Mouse (Mus musculus): ENCODE results near the gene Smim20. TPM values are rescaled to one million over a fixed set of nuclear protein-coding genes. Genes with fewer than 3 reads are reported as not detected.

Smim20 gene
- total and polyA plus RNA-seq, 2 experiments: 36.3 to 42.4 TPM

GRCm38 (mm10) chr5:53243933-53244332, 22.9 kb upstream of the Smim20 start:
- H3K79me2 ChIP-seq (ENCODE audit: control insufficient read depth, insufficient read depth, low read length): no peaks in the 10 kb centered on the region
- H3K9ac ChIP-seq (ENCODE audit: low read depth, low read length): no peak overlapping the region
- H3K27ac ChIP-seq (replicated peaks; ENCODE audit: insufficient read depth, low read depth, low read length): no peak overlapping the region
- DNase-seq (ENCODE audit: extremely low read depth, low read depth, low spot score): no peak
- no peaks in the 10 kb centered on the region for H3K27me3 ChIP-seq (ENCODE audit: control insufficient read depth, insufficient read depth, low read length)
- H3K36me3 ChIP-seq (ENCODE audit: control insufficient read depth, insufficient read depth, low read length): no peaks in the 10 kb centered on the region
- no peak for TF ChIP-seq POLR2A (IDR thresholded peaks at IDR 0.05; ENCODE audit: extremely low read depth, insufficient read depth, low read length)
- no peak for TF ChIP-seq CTCF (IDR thresholded peaks at IDR 0.05; ENCODE audit: low read depth, low read length)
- H3K4me1 ChIP-seq (ENCODE audit: control insufficient read depth, insufficient read depth, low read length): no peaks in the 10 kb centered on the region; the same call in 1 of the 2 replicates
- 70% methylated on average over 10 of the region's 10 CpGs for WGBS
- no peak overlapping the region for H3K4me3 ChIP-seq (ENCODE audit: insufficient read depth, low read depth, low read length)

GRCm38 (mm10) chr5:53248499-53248898, 18.4 kb upstream of the Smim20 start:
- Histone ChIP-seq H3K27ac (replicated peaks; ENCODE audit: insufficient read depth, low read depth, low read length) (no peak overlapping the region), H3K4me1 (ENCODE audit: control insufficient read depth, insufficient read depth, low read length) (peaks cover under 1% of the 10 kb centered on the region; the same call in 1 of the 2 replicates), H3K36me3 (ENCODE audit: control insufficient read depth, insufficient read depth, low read length) (no peaks in the 10 kb centered on the region), H3K4me3 (ENCODE audit: insufficient read depth, low read depth, low read length) (no peak overlapping the region), H3K9ac (ENCODE audit: low read depth, low read length) (no peak overlapping the region), H3K27me3 (ENCODE audit: control insufficient read depth, insufficient read depth, low read length) (no peaks in the 10 kb centered on the region), H3K79me2 (ENCODE audit: control insufficient read depth, insufficient read depth, low read length) (no peaks in the 10 kb centered on the region)
- no peak for DNase-seq (ENCODE audit: extremely low read depth, low read depth, low spot score)
- 80% methylated on average over 11 of the region's 11 CpGs for WGBS
- TF ChIP-seq POLR2A (IDR thresholded peaks at IDR 0.05; ENCODE audit: extremely low read depth, insufficient read depth, low read length): no peak
- no peak for TF ChIP-seq CTCF (IDR thresholded peaks at IDR 0.05; ENCODE audit: low read depth, low read length)

GRCm38 (mm10) chr5:53249431-53250061, 17.3 kb upstream of the Smim20 start:
- Histone ChIP-seq H3K27ac (replicated peaks; ENCODE audit: insufficient read depth, low read depth, low read length) (no peak overlapping the region), H3K9ac (ENCODE audit: low read depth, low read length) (no peak overlapping the region), H3K4me3 (ENCODE audit: insufficient read depth, low read depth, low read length) (no peak overlapping the region), H3K36me3 (ENCODE audit: control insufficient read depth, insufficient read depth, low read length) (no peaks in the 10 kb centered on the region), H3K4me1 (ENCODE audit: control insufficient read depth, insufficient read depth, low read length) (peaks cover 6% of the 10 kb centered on the region; the same call in 1 of the 2 replicates), H3K27me3 (ENCODE audit: control insufficient read depth, insufficient read depth, low read length) (no peaks in the 10 kb centered on the region), H3K79me2 (ENCODE audit: control insufficient read depth, insufficient read depth, low read length) (no peaks in the 10 kb centered on the region)
- WGBS: 90% methylated on average over 4 of the region's 4 CpGs
- no peak for TF ChIP-seq CTCF (IDR thresholded peaks at IDR 0.05; ENCODE audit: low read depth, low read length)
- no peak for TF ChIP-seq POLR2A (IDR thresholded peaks at IDR 0.05; ENCODE audit: extremely low read depth, insufficient read depth, low read length)
- no peak for DNase-seq (ENCODE audit: extremely low read depth, low read depth, low spot score)

GRCm38 (mm10) chr5:53254154-53254553, 12.7 kb upstream of the Smim20 start:
- TF ChIP-seq POLR2A (IDR thresholded peaks at IDR 0.05; ENCODE audit: extremely low read depth, insufficient read depth, low read length) (no peak), CTCF (IDR thresholded peaks at IDR 0.05; ENCODE audit: low read depth, low read length) (no peak)
- Histone ChIP-seq H3K27ac (replicated peaks; ENCODE audit: insufficient read depth, low read depth, low read length) (peak overlapping the region; percentile 82), H3K4me3 (ENCODE audit: insufficient read depth, low read depth, low read length) (no peak overlapping the region), H3K36me3 (ENCODE audit: control insufficient read depth, insufficient read depth, low read length) (no peaks in the 10 kb centered on the region), H3K4me1 (ENCODE audit: control insufficient read depth, insufficient read depth, low read length) (peaks cover 11% of the 10 kb centered on the region), H3K27me3 (ENCODE audit: control insufficient read depth, insufficient read depth, low read length) (no peaks in the 10 kb centered on the region), H3K79me2 (ENCODE audit: control insufficient read depth, insufficient read depth, low read length) (no peaks in the 10 kb centered on the region), H3K9ac (ENCODE audit: low read depth, low read length) (peak overlapping the region; percentile 26; the same call in 1 of the 2 replicates)
- peak; percentile 93 for DNase-seq (ENCODE audit: extremely low read depth, low read depth, low spot score)
- 30% methylated on average over 5 of the region's 5 CpGs for WGBS

GRCm38 (mm10) chr5:53254821-53255220, 12.1 kb upstream of the Smim20 start:
- WGBS: 66% methylated on average over 3 of the region's 3 CpGs
- Histone ChIP-seq H3K27ac (replicated peaks; ENCODE audit: insufficient read depth, low read depth, low read length) (no peak overlapping the region), H3K9ac (ENCODE audit: low read depth, low read length) (no peak overlapping the region), H3K27me3 (ENCODE audit: control insufficient read depth, insufficient read depth, low read length) (no peaks in the 10 kb centered on the region), H3K36me3 (ENCODE audit: control insufficient read depth, insufficient read depth, low read length) (no peaks in the 10 kb centered on the region), H3K4me3 (ENCODE audit: insufficient read depth, low read depth, low read length) (no peak overlapping the region), H3K4me1 (ENCODE audit: control insufficient read depth, insufficient read depth, low read length) (peaks cover 11% of the 10 kb centered on the region), H3K79me2 (ENCODE audit: control insufficient read depth, insufficient read depth, low read length) (no peaks in the 10 kb centered on the region)
- peak; percentile 53 for DNase-seq (ENCODE audit: extremely low read depth, low read depth, low spot score)
- TF ChIP-seq POLR2A (IDR thresholded peaks at IDR 0.05; ENCODE audit: extremely low read depth, insufficient read depth, low read length) (no peak), CTCF (IDR thresholded peaks at IDR 0.05; ENCODE audit: low read depth, low read length) (no peak)

Data from liver, adult 2 months (tissue).